Mouse (Mus musculus) midbrain, embryonic 13.5 days (tissue): ENCODE measurements around the gene Arhgef17. TPM values are rescaled to one million over a fixed set of nuclear protein-coding genes. Genes with fewer than 3 reads are reported as not detected.

Source experiments
- ATAC-seq: fragments of 200-750 bp; cut with Nextera tagmentation; 2 replicates; pipeline ENCODE4 v1.8.0; 2017; ENCODE audit warnings: mild to moderate bottlenecking, moderate TSS enrichment, moderate library complexity
- H3K27ac ChIP-seq: fragments of 300-500 bp; sonication (generic); 2 replicates; pipeline ENCODE4 v1.5.1; 2015; ENCODE audit warnings: inconsistent platforms, mild to moderate bottlenecking, moderate library complexity
- H3K27me3 ChIP-seq: fragments of 300-500 bp; sonication (generic); 2 replicates; pipeline ENCODE4 v1.6.1; 2015; ENCODE audit warnings: mild to moderate bottlenecking, inconsistent platforms
- H3K36me3 ChIP-seq: fragments of 300-500 bp; sonication (generic); 2 replicates; pipeline ENCODE4 v1.6.1; 2015; ENCODE audit warnings: mild to moderate bottlenecking, inconsistent platforms
- H3K4me1 ChIP-seq: fragments of 300-500 bp; sonication (generic); replicated peaks from 2 replicates; pipeline ENCODE4 v1.6.1; 2015; ENCODE audit warnings: inconsistent platforms
- H3K4me2 ChIP-seq: fragments of 300-500 bp; sonication (generic); replicated peaks from 2 replicates; pipeline ENCODE4 v1.6.1; 2015; ENCODE audit warnings: moderate library complexity, mild to moderate bottlenecking, inconsistent platforms
- H3K4me3 ChIP-seq: fragments of 300-500 bp; sonication (generic); replicated peaks from 2 replicates; pipeline ENCODE4 v1.5.1; 2015; ENCODE audit warnings: mild to moderate bottlenecking, inconsistent platforms
- H3K9ac ChIP-seq: fragments of 300-500 bp; sonication (generic); replicated peaks from 2 replicates; pipeline ENCODE4 v1.6.1; 2015; ENCODE audit warnings: mild to moderate bottlenecking, inconsistent platforms
- H3K9me3 ChIP-seq: fragments of 300-500 bp; sonication (generic); 2 replicates; pipeline ENCODE4 v1.6.1; 2016; ENCODE audit warnings: mild to moderate bottlenecking, inconsistent platforms
- WGBS: fragments of 180-500 bp; shearing (Covaris S2); methylation state at CpG from one replicate; pipeline ENCODE4 v1.1.7; 2015; 5-methylcytosine and 5-hydroxymethylcytosine counted together
- polyA plus RNA-seq: library from polyadenylated mRNA; unstranded; fragments of >200 nt; fragmentation: Nextera tagmentation; extraction: Ambion mirVana; gene quantifications from 2 replicates; pipeline ENCODE4 v1.2.1, GENCODE M21; 2015

The Arhgef17 gene
- polyA plus RNA-seq, 1 experiment from 2014 or later = 5.9 TPM

- no peak for ATAC-seq
- H3K4me2 ChIP-seq = no peak overlapping the region
- H3K27ac ChIP-seq = no peak overlapping the region
- WGBS = 33% methylated on average over 3 of the region's 3 CpGs
- H3K4me1 ChIP-seq = no peaks in the 10 kb centered on the region
- no peak overlapping the region for H3K4me3 ChIP-seq
- H3K27me3 ChIP-seq = no peaks in the 10 kb centered on the region
- H3K9ac ChIP-seq = no peak overlapping the region
- H3K36me3 ChIP-seq = peaks cover 60% of the 10 kb centered on the region
- H3K9me3 ChIP-seq = no peaks in the 10 kb centered on the region
Observed at GRCm38 (mm10) chr7:100886535-100886934, 45.4 kb downstream of the Arhgef17 start.

- peaks cover 72% of the 10 kb centered on the region for H3K36me3 ChIP-seq
- H3K4me3 ChIP-seq = no peak overlapping the region
- ATAC-seq = no peak
- H3K9me3 ChIP-seq = no peaks in the 10 kb centered on the region
- no peak overlapping the region for H3K4me2 ChIP-seq
- H3K27ac ChIP-seq = no peak overlapping the region
- no peaks in the 10 kb centered on the region for H3K27me3 ChIP-seq
- WGBS = 96% methylated on average over 4 of the region's 4 CpGs
- H3K9ac ChIP-seq = no peak overlapping the region
- peaks cover 5% of the 10 kb centered on the region for H3K4me1 ChIP-seq
Observed at GRCm38 (mm10) chr7:100884460-100884859, 47.4 kb downstream of the Arhgef17 start.

GRCm38 (mm10) chr7:100881950-100882349 lies 50.0 kb downstream of the Arhgef17 start:
- Histone ChIP-seq H3K4me1 (peaks cover 7% of the 10 kb centered on the region), H3K36me3 (peaks cover 87% of the 10 kb centered on the region), H3K27ac (no peak overlapping the region), H3K9me3 (no peaks in the 10 kb centered on the region), H3K27me3 (no peaks in the 10 kb centered on the region), H3K4me2 (no peak overlapping the region), H3K9ac (no peak overlapping the region), H3K4me3 (no peak overlapping the region)
- ATAC-seq = no peak
- WGBS = 91% methylated on average over 4 of the region's 4 CpGs

GRCm38 (mm10) chr7:100881531-100881930 lies 50.4 kb downstream of the Arhgef17 start:
- H3K4me3 ChIP-seq = no peak overlapping the region
- H3K4me2 ChIP-seq = no peak overlapping the region
- H3K4me1 ChIP-seq = peaks cover 7% of the 10 kb centered on the region
- H3K27me3 ChIP-seq = no peaks in the 10 kb centered on the region
- H3K27ac ChIP-seq = no peak overlapping the region
- H3K36me3 ChIP-seq = peaks cover 92% of the 10 kb centered on the region
- WGBS = 93% methylated on average over 9 of the region's 9 CpGs
- no peak overlapping the region for H3K9ac ChIP-seq
- no peaks in the 10 kb centered on the region for H3K9me3 ChIP-seq
- no peak for ATAC-seq

- H3K9ac ChIP-seq = no peak overlapping the region
- 18% methylated on average over 20 of the region's 20 CpGs for whole genome bisulfite sequencing
Observed at GRCm38 (mm10) chr7:100879595-100879994, 52.3 kb downstream of the Arhgef17 start.

GRCm38 (mm10) chr7:100876771-100877170 lies 55.1 kb downstream of the Arhgef17 start:
- no peaks in the 10 kb centered on the region for H3K27me3 ChIP-seq
- H3K4me1 ChIP-seq = peaks cover 7% of the 10 kb centered on the region
- H3K36me3 ChIP-seq = peaks cover 73% of the 10 kb centered on the region
- H3K4me3 ChIP-seq = no peak overlapping the region
- ATAC-seq = no peak
- WGBS = 92% methylated on average over 9 of the region's 9 CpGs
- no peaks in the 10 kb centered on the region for H3K9me3 ChIP-seq
- no peak overlapping the region for H3K27ac ChIP-seq
- H3K9ac ChIP-seq = no peak overlapping the region
- no peak overlapping the region for H3K4me2 ChIP-seq

More at GRCm38 (mm10) chr7:100879595-100879994, 52.3 kb downstream of the Arhgef17 start:
- Histone ChIP-seq H3K4me3 (no peak overlapping the region), H3K4me2 (peak overlapping the region; percentile 3; the same call in 1 of the 2 replicates), H3K36me3 (peaks cover 87% of the 10 kb centered on the region), H3K9me3 (no peaks in the 10 kb centered on the region), H3K4me1 (peaks cover 7% of the 10 kb centered on the region), H3K27ac (no peak overlapping the region), H3K27me3 (no peaks in the 10 kb centered on the region)
- peak; percentile 40; the same call in 1 of the 2 replicates for ATAC-seq

- no peaks in the 10 kb centered on the region for H3K27me3 ChIP-seq
- H3K4me2 ChIP-seq = no peak overlapping the region
- no peak overlapping the region for H3K4me3 ChIP-seq
- H3K4me1 ChIP-seq = peaks cover 7% of the 10 kb centered on the region
- 94% methylated on average over 13 of the region's 13 CpGs for WGBS
- H3K27ac ChIP-seq = no peak overlapping the region; the same call in 1 of the 2 replicates
- H3K9ac ChIP-seq = no peak overlapping the region
- no peak for ATAC-seq
- no peaks in the 10 kb centered on the region for H3K9me3 ChIP-seq
- H3K36me3 ChIP-seq = peaks cover 68% of the 10 kb centered on the region
Observed at GRCm38 (mm10) chr7:100876293-100876692, 55.6 kb downstream of the Arhgef17 start.

- no peak overlapping the region for H3K4me3 ChIP-seq
- ATAC-seq = no peak
- H3K27me3 ChIP-seq = no peaks in the 10 kb centered on the region
- H3K9ac ChIP-seq = no peak overlapping the region
- peaks cover 7% of the 10 kb centered on the region for H3K4me1 ChIP-seq
- H3K4me2 ChIP-seq = no peak overlapping the region
- WGBS = 83% methylated on average over 1 of the region's 1 CpGs
- no peaks in the 10 kb centered on the region for H3K9me3 ChIP-seq
- no peak overlapping the region for H3K27ac ChIP-seq
- H3K36me3 ChIP-seq = peaks cover 64% of the 10 kb centered on the region
Observed at GRCm38 (mm10) chr7:100875822-100876221, 56.1 kb downstream of the Arhgef17 start.

- H3K36me3 ChIP-seq = peaks cover 38% of the 10 kb centered on the region
- WGBS = 94% methylated on average over 13 of the region's 13 CpGs
- ATAC-seq = no peak
Observed at GRCm38 (mm10) chr7:100873197-100873596, 58.7 kb downstream of the Arhgef17 start.

GRCm38 (mm10) chr7:100871892-100872291 lies 60.0 kb downstream of the Arhgef17 start:
- Histone ChIP-seq H3K9ac (no peak overlapping the region), H3K9me3 (no peaks in the 10 kb centered on the region), H3K4me2 (no peak overlapping the region), H3K36me3 (peaks cover 25% of the 10 kb centered on the region), H3K4me3 (no peak overlapping the region), H3K4me1 (no peaks in the 10 kb centered on the region), H3K27me3 (no peaks in the 10 kb centered on the region), H3K27ac (no peak overlapping the region)
- ATAC-seq = no peak
- WGBS = 93% methylated on average over 5 of the region's 5 CpGs

More at GRCm38 (mm10) chr7:100873197-100873596, 58.7 kb downstream of the Arhgef17 start:
- Histone ChIP-seq H3K27ac (no peak overlapping the region), H3K9me3 (no peaks in the 10 kb centered on the region), H3K4me3 (no peak overlapping the region), H3K9ac (no peak overlapping the region), H3K4me1 (no peaks in the 10 kb centered on the region), H3K27me3 (no peaks in the 10 kb centered on the region), H3K4me2 (no peak overlapping the region)

GRCm38 (mm10) chr7:100871355-100871754 lies 60.6 kb downstream of the Arhgef17 start:
- Histone ChIP-seq H3K27ac (no peak overlapping the region), H3K4me2 (no peak overlapping the region), H3K27me3 (no peaks in the 10 kb centered on the region), H3K4me1 (no peaks in the 10 kb centered on the region), H3K9ac (no peak overlapping the region), H3K4me3 (no peak overlapping the region), H3K9me3 (no peaks in the 10 kb centered on the region), H3K36me3 (peaks cover 20% of the 10 kb centered on the region)
- no peak for ATAC-seq
- 97% methylated on average over 4 of the region's 4 CpGs for WGBS

GRCm38 (mm10) chr7:100869877-100870629 lies 61.9 kb downstream of the Arhgef17 start:
- Histone ChIP-seq H3K4me1 (no peaks in the 10 kb centered on the region), H3K4me2 (no peak overlapping the region), H3K4me3 (no peak overlapping the region), H3K27me3 (no peaks in the 10 kb centered on the region), H3K27ac (no peak overlapping the region), H3K9ac (no peak overlapping the region), H3K9me3 (no peaks in the 10 kb centered on the region), H3K36me3 (peaks cover 15% of the 10 kb centered on the region)
- ATAC-seq = no peak
- WGBS = 89% methylated on average over 8 of the region's 8 CpGs
